Mouse (Mus musculus): ENCODE measurements around the gene Ccm2l.

The Ccm2l gene

GRCm38 (mm10) chr2:153065747-153066508 lies at the start of gene Ccm2l:
TSS of gene Ccm2l (plus strand) at chr2:153065955.
- DNase-seq: no peak

DNA sequence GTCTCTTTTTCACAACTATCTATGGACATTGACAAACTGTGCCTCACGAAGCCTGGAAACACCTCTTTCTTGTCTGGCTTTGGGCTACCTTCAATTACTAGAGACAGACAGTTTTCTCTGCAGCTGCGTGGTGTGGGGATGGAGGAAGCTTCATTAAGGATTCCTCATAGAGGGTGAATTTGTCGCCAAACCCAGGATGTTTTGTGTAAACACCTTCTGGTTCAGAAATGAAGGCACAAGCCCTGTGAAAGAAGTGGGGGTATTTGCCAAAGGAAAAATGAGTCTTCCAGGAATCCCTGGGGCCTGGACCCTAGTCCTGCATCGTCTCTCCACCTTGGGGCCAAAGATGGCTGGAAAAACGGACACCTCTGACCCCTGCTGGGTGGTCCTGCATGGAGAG lies 49.0 kb upstream of the Ccm2l start:
- DNase-seq: no peak

DNA sequence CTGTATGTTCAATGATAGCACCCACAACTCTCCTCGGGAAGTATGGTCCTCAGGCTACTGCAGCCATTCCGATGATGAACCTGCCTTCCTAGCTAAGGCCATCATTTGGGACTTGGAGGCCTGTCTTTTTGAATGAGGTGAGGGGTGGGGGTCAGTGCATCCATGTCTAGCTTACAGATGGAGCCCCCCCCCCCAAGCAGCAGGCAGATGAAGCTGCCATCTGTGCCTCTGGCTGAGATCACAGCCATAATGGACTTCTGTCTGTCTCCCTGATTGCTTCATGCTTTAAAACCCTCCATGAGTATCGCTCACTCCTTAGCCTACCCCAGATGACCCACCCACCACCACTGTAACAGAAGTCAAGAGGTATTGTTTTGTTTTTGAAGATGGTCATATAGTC lies 46.4 kb upstream of the Ccm2l start:
- DNase-seq: no peak

DNA sequence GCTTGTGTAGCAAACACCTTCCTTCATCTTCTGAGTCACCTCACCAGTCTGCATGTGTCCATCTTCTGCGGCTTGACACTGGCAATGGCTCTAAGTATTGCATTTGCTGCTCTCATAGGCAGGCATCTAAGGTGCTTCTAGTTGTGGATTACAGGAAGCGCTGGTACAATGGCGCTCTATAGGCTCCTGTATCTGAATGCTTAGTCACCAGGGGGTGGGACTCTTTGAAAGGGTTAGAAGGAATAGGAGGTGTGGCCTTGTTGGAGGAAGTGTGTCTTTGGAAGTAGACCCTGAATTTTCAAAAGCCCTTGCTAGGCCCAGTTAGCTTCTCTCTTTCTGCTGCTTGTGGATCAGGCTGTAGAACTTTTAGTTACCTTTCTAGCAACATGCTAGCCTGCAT lies 44.6 kb upstream of the Ccm2l start:
- DNase-seq: no peak

DNA sequence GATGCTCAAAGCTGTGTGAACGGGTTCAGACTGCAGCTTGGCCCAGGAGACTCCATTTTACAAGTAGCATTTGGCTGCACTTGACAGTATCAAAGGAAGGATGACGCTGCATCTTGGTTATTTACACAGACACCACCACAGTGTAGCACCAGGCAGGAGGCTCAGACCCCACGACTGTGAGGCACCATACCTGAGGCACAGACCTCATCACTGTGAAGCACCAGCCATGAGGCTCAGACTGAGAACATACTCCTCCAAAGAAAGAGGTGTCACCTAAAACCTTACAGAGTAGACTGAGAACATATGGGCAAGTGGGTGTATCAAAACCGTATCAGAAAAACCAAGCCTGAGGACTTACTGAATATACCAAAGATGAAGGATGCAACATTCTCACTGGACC lies 42.9 kb upstream of the Ccm2l start:
- no peak for DNase-seq

- no peak for DNase-seq
These were observed 39.7 kb upstream of the Ccm2l start for GRCm38 (mm10) chr2:153026052-153026451.

- DNase-seq: no peak
These were observed 38.3 kb upstream of the Ccm2l start for GRCm38 (mm10) chr2:153027501-153027900.

DNA sequence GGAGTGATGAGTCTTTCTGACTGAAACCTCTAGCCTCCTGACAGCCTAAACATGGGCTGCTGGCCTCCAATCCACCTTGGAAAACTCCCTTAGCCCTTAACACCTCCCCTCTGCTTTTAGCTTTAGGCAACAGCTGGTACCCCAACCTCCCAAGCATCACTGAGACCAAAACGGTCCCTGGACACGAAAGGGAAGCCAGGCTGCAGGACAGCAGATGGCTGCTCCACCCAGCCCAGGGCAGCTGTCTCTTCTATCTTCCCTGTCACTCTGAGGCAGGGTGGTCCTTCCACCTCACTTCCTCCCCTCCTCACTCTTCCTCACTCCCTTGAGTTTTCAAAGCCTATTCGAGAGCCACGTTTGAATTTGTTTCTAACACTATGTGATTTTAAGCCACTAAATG lies 35.3 kb upstream of the Ccm2l start:
- DNase-seq: no peak

- DNase-seq: peak; percentile 55
These were observed 34.4 kb upstream of the Ccm2l start, which contains the start of gene Xkr7 for GRCm38 (mm10) chr2:153031126-153032082. TSS of gene Xkr7 (plus strand) at chr2:153031852.

DNA sequence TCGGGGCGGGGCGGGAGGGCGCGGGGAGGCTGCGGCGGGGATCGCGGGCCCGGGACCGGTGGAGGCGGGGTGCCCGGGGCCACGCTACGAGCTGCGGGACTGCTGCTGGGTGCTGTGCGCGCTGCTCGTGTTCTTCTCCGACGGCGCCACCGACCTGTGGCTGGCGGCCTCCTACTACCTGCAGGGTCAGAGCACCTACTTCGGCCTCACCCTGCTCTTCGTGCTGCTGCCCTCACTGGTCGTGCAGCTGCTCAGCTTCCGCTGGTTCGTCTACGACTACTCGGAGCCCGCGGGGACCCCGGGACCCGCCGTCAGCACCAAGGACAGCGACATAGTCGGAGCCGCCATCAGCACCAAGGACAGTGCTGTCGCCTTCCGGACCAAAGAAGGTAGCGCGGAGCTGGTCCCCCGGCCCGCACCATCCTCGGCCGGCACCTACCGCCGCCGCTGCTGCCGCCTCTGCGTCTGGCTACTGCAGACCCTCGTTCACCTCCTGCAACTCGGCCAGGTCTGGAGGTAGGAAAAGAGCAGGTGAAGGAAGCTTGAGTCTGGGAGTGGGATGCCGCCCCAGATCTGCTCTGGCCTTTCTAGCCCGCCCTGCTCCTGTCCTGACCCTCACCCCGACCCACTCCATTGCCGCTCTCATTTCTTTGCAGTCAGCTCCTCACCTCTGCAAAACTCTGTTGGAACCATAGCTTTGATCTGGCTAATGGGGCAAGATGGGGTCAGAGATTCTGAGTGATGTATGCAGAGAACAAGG lies 33.5 kb upstream of the Ccm2l start:
- peak; percentile 89 for DNase-seq

DNA sequence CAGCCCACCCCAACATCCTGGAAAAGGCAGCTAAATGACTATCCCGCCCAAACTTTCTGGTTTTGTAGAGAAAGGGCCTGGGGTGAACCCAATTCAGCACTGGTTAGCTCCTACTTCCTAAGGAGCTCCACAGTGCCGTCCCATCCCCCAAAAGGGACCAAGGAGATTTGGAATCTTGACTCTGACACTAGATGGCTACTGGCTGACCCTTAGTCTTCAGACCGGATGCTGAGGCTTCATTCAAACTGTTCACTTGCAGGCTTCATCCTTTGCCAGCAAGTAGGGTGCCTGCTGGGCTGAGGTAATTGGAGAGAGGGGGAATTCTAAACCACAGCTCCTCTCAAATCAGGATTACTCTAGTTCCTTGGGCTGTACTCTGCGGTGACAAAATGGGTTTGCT lies 32.8 kb upstream of the Ccm2l start:
- no peak for DNase-seq

GRCm38 (mm10) chr2:153033545-153034230 lies 32.1 kb upstream of the Ccm2l start:
- DNase-seq: no peak

DNA sequence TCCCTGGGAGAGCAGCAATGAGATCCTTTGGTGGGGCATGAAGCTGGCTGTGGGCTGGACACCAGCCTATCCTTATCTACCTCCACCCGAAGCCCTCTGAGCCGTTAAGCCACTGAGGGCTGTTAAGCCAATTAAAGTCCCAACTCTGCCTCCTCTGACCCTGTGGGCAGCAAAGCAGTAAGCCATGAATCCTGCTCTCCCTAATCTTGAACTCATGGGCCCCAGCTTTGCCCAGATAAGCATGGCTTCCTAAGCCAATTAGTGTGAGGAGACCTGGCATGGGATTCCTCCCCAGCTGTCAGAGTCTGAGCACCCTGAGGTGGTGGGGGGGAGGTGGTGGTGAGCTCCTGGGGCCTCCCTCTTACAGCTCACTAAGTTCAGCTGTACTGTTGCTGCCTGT lies 29.1 kb upstream of the Ccm2l start:
- DNase-seq: no peak

- no peak for DNase-seq
These were observed 21.9 kb upstream of the Ccm2l start for GRCm38 (mm10) chr2:153043886-153044285.

DNA sequence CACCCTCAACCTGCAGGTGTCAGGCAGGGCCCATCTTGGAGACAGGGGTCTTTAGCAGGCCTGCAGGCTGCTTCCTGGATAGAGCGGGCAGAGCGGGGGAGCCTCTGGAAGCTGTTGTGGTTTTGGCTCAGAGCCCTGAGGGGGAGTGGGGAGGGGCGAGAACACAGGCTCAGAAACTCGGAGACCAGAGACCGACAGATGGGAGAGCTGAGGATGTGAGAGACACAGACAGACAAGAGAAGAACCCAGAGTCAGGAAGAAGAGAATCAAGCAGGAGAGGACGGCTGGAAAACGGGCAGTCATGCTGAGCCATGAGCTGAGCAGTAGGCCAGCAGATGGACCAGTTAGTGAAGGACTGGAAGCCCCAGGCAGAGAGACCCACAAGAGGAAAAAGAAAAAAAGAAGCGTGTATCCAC lies 19.9 kb upstream of the Ccm2l start:
- no peak for DNase-seq

DNA sequence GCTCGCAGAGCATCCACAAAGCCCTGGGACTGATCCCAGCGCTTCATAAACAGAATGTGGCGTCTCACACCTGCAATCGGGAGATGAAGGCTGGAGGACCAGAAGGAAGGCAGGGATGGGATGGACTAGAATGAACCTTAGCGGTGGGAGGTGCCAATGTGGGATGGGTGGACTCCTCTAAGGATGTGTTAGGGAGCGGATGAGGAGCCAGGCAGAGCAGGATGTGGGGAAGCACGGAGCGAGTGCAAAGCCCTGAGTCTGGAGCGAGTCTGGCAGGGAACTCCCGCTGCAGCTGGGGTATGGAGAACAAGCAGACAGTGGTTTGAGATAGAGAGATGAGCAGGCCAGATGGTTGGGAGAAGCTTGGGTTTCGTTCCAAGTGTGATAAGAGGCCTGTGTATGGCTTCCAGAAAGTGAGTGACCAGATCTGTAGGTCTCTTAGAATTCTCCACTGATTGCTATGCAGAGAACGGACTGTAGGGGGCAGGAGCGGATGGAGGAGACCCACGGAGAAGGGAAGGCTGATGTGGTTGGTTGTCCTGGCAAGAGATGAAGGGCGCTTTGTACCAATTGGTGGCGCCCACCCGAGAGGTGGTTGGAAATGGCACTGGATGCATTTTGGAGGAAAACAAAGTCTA lies 17.8 kb upstream of the Ccm2l start:
- peak; percentile 57 for DNase-seq

DNA sequence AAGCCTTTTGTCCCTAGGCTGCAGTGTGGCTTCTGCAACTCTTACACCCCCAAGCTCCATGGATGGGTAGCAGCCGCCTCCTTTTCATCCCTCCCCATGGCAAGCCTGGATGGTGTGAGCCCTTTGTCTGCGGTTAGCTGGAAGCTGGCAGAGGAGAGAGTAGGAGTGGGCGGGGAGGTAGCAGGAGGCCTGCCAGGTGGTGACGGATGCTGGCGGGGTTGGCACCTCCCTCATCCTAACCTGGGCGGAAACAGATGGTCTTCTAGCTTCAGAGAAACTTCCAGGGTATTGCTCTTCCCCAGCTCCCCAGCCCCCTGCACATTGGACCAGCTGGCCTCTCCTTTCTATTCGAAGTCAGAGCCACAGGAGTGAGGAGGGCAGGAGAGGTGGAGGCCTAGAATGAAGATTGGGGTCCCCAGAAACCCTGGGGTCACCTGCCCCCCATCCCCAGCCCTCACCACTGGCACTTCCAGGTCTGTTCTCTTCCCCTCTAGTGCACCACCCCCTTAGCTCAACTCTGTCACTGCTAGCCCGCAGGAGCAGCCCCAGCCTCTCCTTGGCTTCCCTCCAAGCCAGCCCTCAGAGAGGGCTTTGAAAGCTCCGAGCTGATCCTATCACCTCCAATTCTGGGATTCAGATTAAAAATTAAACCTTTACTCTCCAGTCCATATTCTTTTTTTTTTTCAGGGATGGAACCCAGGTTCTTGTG lies 16.3 kb upstream of the Ccm2l start:
- DNase-seq: no peak

DNA sequence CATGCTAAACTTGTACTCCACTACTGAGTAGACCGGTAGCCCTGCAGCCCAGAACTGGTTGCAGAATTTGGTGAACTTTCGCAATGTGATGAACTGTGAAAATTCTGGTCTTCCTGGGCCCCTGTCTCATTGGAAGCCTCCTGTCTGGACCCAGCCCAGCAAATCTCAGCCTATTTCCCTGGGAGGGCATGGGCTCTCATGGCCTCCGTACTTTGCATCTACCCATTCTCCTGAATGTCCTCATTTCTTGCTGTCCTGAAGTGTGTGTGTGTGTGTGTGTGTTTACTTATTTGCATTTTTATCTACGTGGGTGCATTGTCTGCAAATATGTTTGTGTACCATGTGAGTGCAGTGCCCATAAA lies 15.8 kb upstream of the Ccm2l start:
- no peak for DNase-seq

DNA sequence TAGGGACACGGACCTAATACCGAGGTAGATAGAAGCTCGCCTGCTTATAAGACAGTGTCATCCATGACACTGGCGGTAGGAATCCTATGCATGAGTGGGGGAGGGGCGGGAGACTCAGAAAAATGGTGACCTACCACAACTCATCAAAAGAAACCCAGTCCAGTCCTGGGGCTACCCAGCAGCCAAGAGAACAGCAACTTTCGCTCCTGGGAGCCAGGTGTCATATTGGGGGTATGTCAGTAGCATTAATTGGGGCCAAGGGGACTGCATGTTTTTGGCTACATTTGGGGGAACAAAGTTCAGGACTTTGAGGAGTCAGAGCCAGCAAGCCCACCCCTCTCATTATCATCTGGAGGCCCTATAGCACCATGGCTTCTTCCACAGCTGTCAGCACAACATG lies 14.7 kb upstream of the Ccm2l start:
- no peak for DNase-seq

DNA sequence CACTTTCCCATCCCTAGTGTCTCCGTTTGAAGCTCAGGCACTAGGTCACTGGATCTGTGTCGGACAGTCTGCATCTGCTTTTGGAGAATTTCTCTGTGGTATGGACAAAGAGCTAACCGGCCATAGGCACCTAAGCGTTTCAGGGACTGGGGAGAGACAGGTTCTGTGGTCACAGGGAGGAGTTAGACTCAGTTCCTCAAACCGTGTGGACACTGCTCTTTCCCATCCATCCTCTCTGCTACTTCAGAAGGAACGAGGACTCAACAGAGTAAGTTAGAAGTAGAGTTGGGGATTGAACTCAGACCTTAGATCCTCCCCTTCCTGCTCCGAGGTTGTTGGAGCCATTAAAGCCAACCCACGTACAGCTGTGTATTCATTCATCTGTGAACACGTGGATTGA lies 14.2 kb upstream of the Ccm2l start:
- no peak for DNase-seq

DNA sequence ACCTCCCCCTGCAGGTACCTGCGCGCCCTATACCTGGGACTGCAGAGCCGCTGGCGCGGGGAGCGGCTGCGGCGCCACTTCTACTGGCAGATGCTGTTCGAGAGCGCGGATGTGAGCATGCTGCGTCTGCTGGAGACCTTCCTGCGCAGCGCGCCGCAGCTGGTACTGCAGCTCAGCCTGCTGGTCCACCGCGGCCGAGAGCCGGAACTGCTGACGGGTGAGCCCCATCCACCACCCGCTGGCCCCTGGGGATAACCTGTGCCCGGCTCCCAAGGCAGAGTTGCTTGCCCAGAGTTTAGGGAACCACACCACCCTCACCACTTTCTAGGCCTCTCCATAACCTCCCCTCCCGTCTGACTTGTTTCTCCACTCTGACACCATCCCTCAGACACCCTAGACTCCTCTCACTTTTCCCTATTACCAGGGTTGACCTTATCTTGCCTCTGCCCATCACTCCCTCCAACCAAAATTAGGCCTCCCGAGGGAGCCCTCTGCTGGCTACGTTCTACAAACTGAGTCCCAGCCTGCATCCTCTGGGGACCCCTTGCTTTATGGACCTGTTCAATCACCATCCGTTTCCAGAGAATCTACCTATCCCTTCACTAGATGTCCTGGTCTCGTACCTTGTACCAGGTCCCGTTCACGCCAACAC lies 12.9 kb upstream of the Ccm2l start:
- DNase-seq: no peak

All from embryo, embryonic 11 days (tissue).